ENCODE assay signal across 7 mouse cellular contexts in genomic region chr11:93994531-93994930, GRCm38 (mm10). TPM values are rescaled to one million over a fixed set of nuclear protein-coding genes. Genes with fewer than 3 reads are reported as not detected.
DNase-seq lines count a peak whose midpoint lies in the region; ATAC-seq lines count a peak whose summit lies in the region.

No protein-coding gene starts in this region.

- H3K9me3 ChIP-seq in megakaryocyte, embryonic 14.5 days, result no peaks in the 10 kb centered on the region
- H3K9me3 ChIP-seq in forebrain, embryonic 11.5 days (ENCODE audit: control insufficient read depth, low read length), result no peaks in the 10 kb centered on the region
- no peaks in the 10 kb centered on the region for H3K9me3 ChIP-seq in limb, embryonic 10.5 days (replicated peaks)
- H3K9me3 ChIP-seq in neural tube, embryonic 12.5 days, result no peaks in the 10 kb centered on the region

- WGBS in forebrain, embryonic 11.5 days, result 74% methylated on average over 5 of the region's 5 CpGs
- WGBS in limb, embryonic 10.5 days, result 65% methylated on average over 5 of the region's 5 CpGs
- 70% methylated on average over 5 of the region's 5 CpGs for WGBS in neural tube, embryonic 12.5 days

- peaks cover 4% of the 10 kb centered on the region for H3K36me3 ChIP-seq in megakaryocyte, embryonic 14.5 days (replicated peaks; ENCODE audit: low read length)
- H3K36me3 ChIP-seq in forebrain, embryonic 11.5 days (ENCODE audit: control insufficient read depth, insufficient read depth, low read length), result no peaks in the 10 kb centered on the region
- no peaks in the 10 kb centered on the region for H3K36me3 ChIP-seq in limb, embryonic 10.5 days
- H3K36me3 ChIP-seq in neural tube, embryonic 12.5 days, result no peaks in the 10 kb centered on the region

- no peak for ATAC-seq in megakaryocyte, adult 5-6 weeks (ENCODE audit: poor library complexity, severe bottlenecking)
- no peak for ATAC-seq in forebrain, embryonic 11.5 days (replicated peaks; ENCODE audit: low FRiP score)
- ATAC-seq in neural tube, embryonic 12.5 days (ENCODE audit: low FRiP score, low read depth), result no peak

- peak overlapping the region; percentile 95 for H3K4me2 ChIP-seq in forebrain, embryonic 11.5 days (ENCODE audit: low read depth, low read length, severe bottlenecking)
- H3K4me2 ChIP-seq in neural tube, embryonic 12.5 days (replicated peaks), result peak overlapping the region; percentile 97

- peaks cover 42% of the 10 kb centered on the region for H3K4me1 ChIP-seq in megakaryocyte, embryonic 14.5 days
- peaks cover 11% of the 10 kb centered on the region; the same call in 1 of the 2 replicates for H3K4me1 ChIP-seq in forebrain, embryonic 11.5 days (replicated peaks; ENCODE audit: control insufficient read depth, insufficient read depth, low read length)
- H3K4me1 ChIP-seq in limb, embryonic 10.5 days, result peaks cover 22% of the 10 kb centered on the region
- H3K4me1 ChIP-seq in neural tube, embryonic 12.5 days, result peaks cover 15% of the 10 kb centered on the region

- no peak overlapping the region for H3K9ac ChIP-seq in forebrain, embryonic 11.5 days (ENCODE audit: low read length)
- no peak overlapping the region for H3K9ac ChIP-seq in neural tube, embryonic 12.5 days

- no peaks in the 10 kb centered on the region for H3K27me3 ChIP-seq in megakaryocyte, embryonic 14.5 days (replicated peaks)
- H3K27me3 ChIP-seq in forebrain, embryonic 11.5 days (ENCODE audit: control insufficient read depth, insufficient read depth, low read length), result no peaks in the 10 kb centered on the region
- no peaks in the 10 kb centered on the region for H3K27me3 ChIP-seq in limb, embryonic 10.5 days (ENCODE audit: low read depth, poor library complexity, severe bottlenecking)
- no peaks in the 10 kb centered on the region for H3K27me3 ChIP-seq in neural tube, embryonic 12.5 days (replicated peaks)

- H3K4me3 ChIP-seq in megakaryocyte, embryonic 14.5 days (replicated peaks), result peak overlapping the region; percentile 100
- H3K4me3 ChIP-seq in forebrain, embryonic 11.5 days (ENCODE audit: low read depth, low read length), result no peak overlapping the region; the same call in 1 of the 2 replicates
- H3K4me3 ChIP-seq in limb, embryonic 10.5 days, result peak overlapping the region; percentile 98
- H3K4me3 ChIP-seq in neural tube, embryonic 12.5 days, result no peak overlapping the region

- H3K27ac ChIP-seq in forebrain, embryonic 11.5 days (ENCODE audit: low read depth, low read length), result no peak overlapping the region
- no peak overlapping the region for H3K27ac ChIP-seq in limb, embryonic 10.5 days
- H3K27ac ChIP-seq in neural tube, embryonic 12.5 days, result no peak overlapping the region

- DNase-seq in forebrain, embryonic 11.5 days (ENCODE audit: low spot score), result no peak
- no peak for DNase-seq in limb, embryonic 10.5 days (ENCODE audit: low spot score)
- DNase-seq in thymus, adult 18-20 months, result no peak
- DNase-seq in left cerebral cortex, postnatal 36 days (ENCODE audit: low spot score in 2 of 2), result no peak

- intact Hi-C loops in left cerebral cortex, postnatal 36 days (cut with DNase I), result no loop called here

RNA-seq across cellular contexts. Expression of gene Spag9, which starts 1.4 kb away (rescaled TPM):
- polyA plus RNA-seq in megakaryocyte, embryonic 14.5 days (2012; ENCODE audit: insufficient read depth, low replicate concordance), result 2.9 and 4.5 TPM in 2 replicates
- 36.9 and 44.9 TPM in 2 replicates for total RNA-seq in megakaryocyte, adult 5-6 weeks (2015)
- total RNA-seq in megakaryocyte, adult 5-6 weeks (2017), result 65.2 and 73.2 TPM in 2 replicates
- polyA plus RNA-seq in forebrain, embryonic 11.5 days (2014; fragmentation: Nextera tagmentation; extraction: Ambion mirVana), result 93.4 and 101 TPM in 2 replicates
- 28.0 and 30.4 TPM in 2 replicates for polyA plus RNA-seq in limb, embryonic 10.5 days (2016; fragmentation: Nextera tagmentation; extraction: Ambion mirVana)
- polyA plus RNA-seq in neural tube, embryonic 12.5 days (2016; fragmentation: Nextera tagmentation; extraction: Ambion mirVana), result 96.2 and 100 TPM in 2 replicates
- total RNA-seq in left cerebral cortex, postnatal 36 days (2021), result 100 to 1,000 TPM; 271 to 278 TPM

RNA-seq across cellular contexts. Expression of gene Nme1, which starts 26.2 kb away (rescaled TPM):
- 9.5 and 87.1 TPM in 2 replicates for polyA plus RNA-seq in megakaryocyte, embryonic 14.5 days (2012; ENCODE audit: insufficient read depth, low replicate concordance)
- 53.5 and 71.1 TPM in 2 replicates for total RNA-seq in megakaryocyte, adult 5-6 weeks (2015)
- total RNA-seq in megakaryocyte, adult 5-6 weeks (2017), result 62.1 and 71.2 TPM in 2 replicates
- polyA plus RNA-seq in forebrain, embryonic 11.5 days (2014; fragmentation: Nextera tagmentation; extraction: Ambion mirVana), result 231 and 266 TPM in 2 replicates
- polyA plus RNA-seq in limb, embryonic 10.5 days (2016; fragmentation: Nextera tagmentation; extraction: Ambion mirVana), result 386 and 480 TPM in 2 replicates
- polyA plus RNA-seq in neural tube, embryonic 12.5 days (2016; fragmentation: Nextera tagmentation; extraction: Ambion mirVana), result 269 and 277 TPM in 2 replicates
- 100 to 1,000 TPM; 109 to 116 TPM for total RNA-seq in left cerebral cortex, postnatal 36 days (2021)

RNA-seq across cellular contexts. Expression of gene Gm20390, which starts 26.4 kb away (rescaled TPM):
- 38.9 and 400 TPM in 2 replicates for polyA plus RNA-seq in megakaryocyte, embryonic 14.5 days (2012; ENCODE audit: insufficient read depth, low replicate concordance)
- total RNA-seq in megakaryocyte, adult 5-6 weeks (2015), result 16.0 and 55.5 TPM in 2 replicates
- not detected in 2 replicates for total RNA-seq in megakaryocyte, adult 5-6 weeks (2017)
- polyA plus RNA-seq in forebrain, embryonic 11.5 days (2014; fragmentation: Nextera tagmentation; extraction: Ambion mirVana), result 371 and 408 TPM in 2 replicates
- 578 and 666 TPM in 2 replicates for polyA plus RNA-seq in limb, embryonic 10.5 days (2016; fragmentation: Nextera tagmentation; extraction: Ambion mirVana)
- 346 and 367 TPM in 2 replicates for polyA plus RNA-seq in neural tube, embryonic 12.5 days (2016; fragmentation: Nextera tagmentation; extraction: Ambion mirVana)
- total RNA-seq in left cerebral cortex, postnatal 36 days (2021), result 100 to 1,000 TPM in 1 of 2 experiments, 10 to 100 TPM in 1; 82.1 to 108 TPM

RNA-seq across cellular contexts. Expression of gene Nme2, which starts 38.5 kb away (rescaled TPM):
- 60.3 and 115 TPM in 2 replicates for polyA plus RNA-seq in megakaryocyte, embryonic 14.5 days (2012; ENCODE audit: insufficient read depth, low replicate concordance)
- 290 and 330 TPM in 2 replicates for total RNA-seq in megakaryocyte, adult 5-6 weeks (2015)
- 148 and 149 TPM in 2 replicates for total RNA-seq in megakaryocyte, adult 5-6 weeks (2017)
- 144 and 155 TPM in 2 replicates for polyA plus RNA-seq in forebrain, embryonic 11.5 days (2014; fragmentation: Nextera tagmentation; extraction: Ambion mirVana)
- polyA plus RNA-seq in limb, embryonic 10.5 days (2016; fragmentation: Nextera tagmentation; extraction: Ambion mirVana), result 151 and 152 TPM in 2 replicates
- 87.0 and 110 TPM in 2 replicates for polyA plus RNA-seq in neural tube, embryonic 12.5 days (2016; fragmentation: Nextera tagmentation; extraction: Ambion mirVana)
- total RNA-seq in left cerebral cortex, postnatal 36 days (2021), result 10 to 100 TPM; 75.3 to 88.9 TPM

Comparison
In these comparisons a context has a peak if more than half of its experiments do, and no peak if none do; other contexts are left out.
1. H3K4me3 ChIP-seq: peak in megakaryocyte, embryonic 14.5 days (single experiment) and limb, embryonic 10.5 days (single experiment); none in forebrain, embryonic 11.5 days (single experiment) and neural tube, embryonic 12.5 days (single experiment).